Mouse (Mus musculus): ENCODE measurements around the gene Robo4. TPM values are rescaled to one million over a fixed set of nuclear protein-coding genes. Genes with fewer than 3 reads are reported as not detected.

The Robo4 gene
- polyA plus RNA-seq, 1 experiment from 2014 or later = 6.0 TPM

DNA sequence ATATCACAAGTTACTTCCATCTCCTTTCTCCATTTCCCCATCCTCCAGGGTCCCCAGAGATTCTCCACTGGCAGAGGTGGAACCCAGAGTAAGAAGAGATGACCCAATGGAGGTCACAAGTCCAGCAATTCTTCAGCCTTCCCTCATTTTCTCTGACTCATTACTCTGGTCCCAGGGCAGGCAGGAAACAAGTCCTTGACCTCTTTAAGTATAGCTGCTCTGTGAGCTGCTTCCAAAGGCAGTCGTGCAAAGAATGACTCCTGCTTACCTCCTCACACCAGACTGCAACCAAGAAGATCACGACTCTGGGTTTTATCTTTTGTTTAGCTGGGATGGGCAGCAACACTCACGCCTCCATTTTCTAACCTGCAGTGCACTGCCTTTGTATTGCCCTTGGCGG, 33.9 kb downstream of the Robo4 start:
- H3K4me3 ChIP-seq = no peak overlapping the region
- 4% methylated on average over 4 of the region's 4 CpGs for WGBS
- H3K36me3 ChIP-seq = no peaks in the 10 kb centered on the region
- no peaks in the 10 kb centered on the region for H3K9me3 ChIP-seq (replicated peaks)
- H3K4me1 ChIP-seq = peaks cover 45% of the 10 kb centered on the region
- no peak for DNase-seq (ENCODE audit: low spot score)
- peaks cover 98% of the 10 kb centered on the region for H3K27me3 ChIP-seq (ENCODE audit: low read depth, poor library complexity, severe bottlenecking)
- no peak overlapping the region for H3K27ac ChIP-seq (replicated peaks)

DNA sequence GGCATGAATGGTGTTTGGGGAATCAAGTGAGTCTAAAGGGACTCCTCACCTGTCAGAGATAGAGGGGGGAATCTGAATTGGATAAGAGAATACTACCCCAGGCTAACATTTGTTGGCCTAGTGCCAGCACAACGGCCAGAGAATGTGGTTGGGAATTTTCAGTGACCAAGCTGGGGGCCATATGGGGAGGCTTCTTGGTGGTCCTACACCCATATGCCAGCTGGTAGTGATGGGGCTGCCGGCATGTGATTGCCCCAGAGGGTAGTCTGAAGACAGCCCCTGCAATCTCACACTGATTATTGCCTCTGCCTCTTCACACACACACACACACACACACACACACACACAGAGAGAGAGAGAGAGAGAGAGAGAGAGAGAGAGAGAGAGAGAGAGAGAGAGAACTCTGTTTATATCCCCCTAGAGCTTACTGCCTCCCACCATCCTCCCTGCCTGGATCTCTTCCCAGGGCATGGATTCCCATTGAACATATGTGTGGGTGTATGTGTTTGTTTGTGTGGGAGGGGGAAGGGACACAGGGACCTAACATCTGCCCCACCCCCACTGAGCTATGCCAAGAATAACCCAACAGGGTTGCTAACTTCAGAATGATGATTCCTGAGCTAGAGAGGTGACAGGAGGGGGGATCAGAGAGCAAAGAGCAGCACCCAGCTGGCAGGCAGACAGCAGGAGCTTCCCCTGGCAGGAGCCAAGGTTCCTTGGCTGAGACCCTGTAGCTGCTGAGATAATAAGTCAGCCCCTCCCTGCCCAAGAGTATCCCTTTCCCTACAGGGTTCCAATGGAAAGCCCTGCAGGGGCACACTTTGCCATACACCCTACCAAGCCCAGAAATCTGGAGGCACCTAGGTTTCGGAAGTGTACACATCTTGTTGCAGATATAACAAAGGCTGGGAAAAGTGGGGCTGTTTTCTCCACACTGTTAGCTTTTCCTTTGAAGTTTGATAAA, 36.4 kb downstream of the Robo4 start:
- H3K27me3 ChIP-seq (ENCODE audit: low read depth, poor library complexity, severe bottlenecking) = peaks cover 82% of the 10 kb centered on the region
- WGBS = 44% methylated on average over 3 of the region's 3 CpGs
- H3K27ac ChIP-seq (replicated peaks) = no peak overlapping the region

DNA sequence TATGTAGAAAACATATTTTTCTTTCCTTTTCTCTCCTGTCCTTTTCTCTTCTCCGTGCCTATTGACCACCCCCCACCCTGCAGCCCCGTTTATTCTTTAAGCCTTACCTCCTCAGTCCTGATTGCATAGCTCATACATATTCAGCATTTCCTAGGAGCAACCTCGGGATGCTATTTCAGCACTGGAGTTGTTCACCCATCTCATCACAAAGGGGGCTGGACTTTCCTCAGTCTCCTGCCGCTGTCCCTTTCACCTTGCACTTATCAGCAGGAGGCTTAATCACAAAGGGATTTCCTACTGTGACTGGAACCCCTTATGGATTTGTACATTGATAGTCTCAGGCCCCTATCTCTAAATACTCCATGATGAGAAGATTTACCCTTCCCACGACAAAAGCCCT, 50.7 kb downstream of the Robo4 start:
- Histone ChIP-seq H3K36me3 (no peaks in the 10 kb centered on the region), H3K27me3 (ENCODE audit: low read depth, poor library complexity, severe bottlenecking) (peaks cover 95% of the 10 kb centered on the region), H3K4me1 (peaks cover 55% of the 10 kb centered on the region), H3K27ac (replicated peaks) (no peak overlapping the region), H3K9me3 (replicated peaks) (no peaks in the 10 kb centered on the region), H3K4me3 (no peak overlapping the region)
- WGBS = 1% methylated on average over 5 of the region's 5 CpGs
- no peak for DNase-seq (ENCODE audit: low spot score)

More for the DNA sequence above, 36.4 kb downstream of the Robo4 start:
- no peaks in the 10 kb centered on the region for H3K9me3 ChIP-seq (replicated peaks)
- no peaks in the 10 kb centered on the region for H3K36me3 ChIP-seq
- peaks cover 29% of the 10 kb centered on the region for H3K4me1 ChIP-seq
- no peak for DNase-seq (ENCODE audit: low spot score)
- no peak overlapping the region for H3K4me3 ChIP-seq

DNA sequence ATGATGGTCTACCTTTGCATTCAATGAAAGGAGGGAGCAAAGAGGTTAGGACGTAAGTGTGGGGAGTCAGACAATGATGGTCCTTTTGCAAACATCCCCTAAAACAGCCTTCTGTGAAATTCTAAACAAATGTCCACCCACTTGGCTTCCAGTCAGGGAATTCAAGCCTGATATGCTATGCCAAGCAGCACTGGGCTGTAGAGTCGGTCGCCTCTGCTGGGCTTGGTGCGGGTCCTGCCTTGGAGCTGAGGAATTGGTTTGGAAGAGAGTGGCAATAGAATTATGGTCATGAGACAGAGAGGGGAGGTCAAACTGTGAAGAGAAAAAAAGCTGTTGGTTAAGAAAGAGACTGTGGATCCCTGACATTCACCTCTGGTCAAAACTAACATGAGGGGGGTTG, 51.6 kb downstream of the Robo4 start:
- Histone ChIP-seq H3K9me3 (replicated peaks) (no peaks in the 10 kb centered on the region), H3K36me3 (no peaks in the 10 kb centered on the region), H3K4me1 (peaks cover 59% of the 10 kb centered on the region), H3K27me3 (ENCODE audit: low read depth, poor library complexity, severe bottlenecking) (peaks cover 100% of the 10 kb centered on the region), H3K27ac (replicated peaks) (no peak overlapping the region), H3K4me3 (no peak overlapping the region)
- no peak for DNase-seq (ENCODE audit: low spot score)
- WGBS = 27% methylated on average over 4 of the region's 4 CpGs

DNA sequence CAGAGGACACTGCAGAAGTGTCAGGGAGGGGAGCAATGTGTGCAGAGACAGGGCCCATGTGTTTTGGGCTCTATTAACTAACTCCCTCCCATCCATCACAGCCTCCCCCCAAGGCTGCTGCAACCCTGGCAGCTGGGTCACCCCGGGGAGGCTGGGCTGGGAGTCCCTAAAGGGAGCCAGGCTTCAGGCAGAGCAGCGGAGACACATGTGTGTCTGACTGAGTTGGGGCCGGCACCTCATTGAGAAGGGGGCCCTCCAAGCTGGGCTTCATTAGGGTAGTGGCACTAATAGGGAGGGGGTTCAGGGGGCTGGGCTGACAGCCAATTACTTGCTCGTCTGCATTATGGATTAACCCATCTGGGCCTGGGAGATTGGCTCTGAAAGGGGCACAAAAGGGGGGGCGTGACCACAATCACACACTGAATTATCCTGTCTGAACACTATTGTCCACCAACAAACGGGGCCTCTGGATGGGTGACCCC, 52.4 kb downstream of the Robo4 start:
- peaks cover 100% of the 10 kb centered on the region for H3K27me3 ChIP-seq (ENCODE audit: low read depth, poor library complexity, severe bottlenecking)
- WGBS = under 1% methylated on average over 6 of the region's 6 CpGs
- H3K4me1 ChIP-seq = peaks cover 59% of the 10 kb centered on the region
- no peak overlapping the region for H3K27ac ChIP-seq (replicated peaks)
- no peaks in the 10 kb centered on the region for H3K36me3 ChIP-seq
- H3K4me3 ChIP-seq = peak overlapping the region; percentile 9; the same call in 1 of the 2 replicates
- peak; percentile 66 for DNase-seq (ENCODE audit: low spot score)
- H3K9me3 ChIP-seq (replicated peaks) = no peaks in the 10 kb centered on the region

DNA sequence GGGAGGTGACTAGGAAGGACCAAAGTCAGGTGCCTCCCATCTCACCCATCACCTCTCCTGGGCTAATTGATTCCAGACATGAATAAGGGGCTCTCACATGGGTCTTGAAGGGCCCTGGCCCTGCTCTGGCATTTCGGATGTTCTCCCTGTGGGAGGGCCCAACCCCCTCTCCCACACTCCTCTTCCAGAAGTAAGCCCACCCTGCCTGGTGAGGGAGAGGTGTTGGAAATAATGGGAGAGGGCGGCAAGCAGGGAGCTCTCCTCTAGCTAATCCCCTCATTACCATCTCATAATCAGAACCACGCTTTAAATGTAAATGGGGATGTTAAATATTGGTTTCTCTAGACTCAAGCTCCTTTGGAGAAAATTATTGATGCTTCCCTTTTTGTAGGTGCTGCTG, 53.3 kb downstream of the Robo4 start:
- Histone ChIP-seq H3K27ac (replicated peaks) (no peak overlapping the region), H3K4me3 (no peak overlapping the region; the same call in 1 of the 2 replicates), H3K27me3 (ENCODE audit: low read depth, poor library complexity, severe bottlenecking) (peaks cover 100% of the 10 kb centered on the region), H3K9me3 (replicated peaks) (no peaks in the 10 kb centered on the region), H3K36me3 (no peaks in the 10 kb centered on the region), H3K4me1 (peaks cover 64% of the 10 kb centered on the region)
- DNase-seq (ENCODE audit: low spot score) = peak; percentile 27
- 1% methylated on average over 3 of the region's 3 CpGs for WGBS

DNA sequence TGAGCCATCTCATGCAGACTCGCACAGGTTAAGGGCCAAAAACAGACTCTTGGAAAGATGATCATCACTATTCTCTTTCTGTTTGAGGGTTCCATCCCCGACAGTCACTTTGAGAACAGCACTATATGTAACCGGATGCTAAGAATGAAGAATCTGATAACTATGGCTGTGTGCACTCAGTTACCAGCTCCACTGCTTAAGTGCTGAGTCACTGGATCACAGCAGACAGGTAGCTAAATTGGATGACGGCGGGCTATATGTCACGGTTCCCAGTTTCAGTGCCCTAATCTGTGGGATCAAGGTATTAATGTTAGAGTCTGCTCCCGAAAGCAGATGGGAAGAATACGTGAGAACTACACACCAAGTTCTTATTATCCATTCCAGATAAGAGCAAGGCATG, 54.2 kb downstream of the Robo4 start:
- Histone ChIP-seq H3K27me3 (ENCODE audit: low read depth, poor library complexity, severe bottlenecking) (peaks cover 100% of the 10 kb centered on the region), H3K9me3 (replicated peaks) (no peaks in the 10 kb centered on the region), H3K36me3 (no peaks in the 10 kb centered on the region), H3K27ac (replicated peaks) (no peak overlapping the region), H3K4me3 (peak overlapping the region; percentile 48), H3K4me1 (peaks cover 73% of the 10 kb centered on the region)
- DNase-seq (ENCODE audit: low spot score) = no peak
- WGBS = 3% methylated on average over 8 of the region's 8 CpGs

DNA sequence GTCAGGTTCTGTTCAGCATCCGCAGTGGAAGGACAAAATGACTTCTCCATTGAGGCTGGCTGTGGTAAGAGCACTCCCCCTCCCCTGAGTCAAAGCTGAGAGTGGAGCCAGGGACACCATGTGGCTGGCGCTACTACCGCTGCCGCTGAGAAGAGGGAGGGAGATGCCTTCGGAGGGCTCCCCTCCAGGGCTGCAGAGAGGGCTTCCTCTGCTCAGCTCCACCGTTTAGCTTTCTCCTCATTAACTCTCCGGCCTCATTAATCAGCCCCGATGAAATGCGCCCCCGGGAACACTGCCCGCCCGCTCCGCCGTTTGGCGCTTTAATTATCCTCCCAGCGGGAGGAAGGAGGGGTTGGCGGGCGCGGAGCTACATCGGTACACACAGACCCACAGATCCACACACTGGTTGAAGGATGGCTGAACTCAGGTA, 54.8 kb downstream of the Robo4 start:
- WGBS = 1% methylated on average over 20 of the region's 20 CpGs
- H3K27me3 ChIP-seq (ENCODE audit: low read depth, poor library complexity, severe bottlenecking) = peaks cover 100% of the 10 kb centered on the region
- H3K9me3 ChIP-seq (replicated peaks) = no peaks in the 10 kb centered on the region
- H3K4me1 ChIP-seq = peaks cover 73% of the 10 kb centered on the region
- peak overlapping the region; percentile 48 for H3K4me3 ChIP-seq
- H3K27ac ChIP-seq (replicated peaks) = no peak overlapping the region
- DNase-seq (ENCODE audit: low spot score) = peak; percentile 60
- H3K36me3 ChIP-seq = no peaks in the 10 kb centered on the region

DNA sequence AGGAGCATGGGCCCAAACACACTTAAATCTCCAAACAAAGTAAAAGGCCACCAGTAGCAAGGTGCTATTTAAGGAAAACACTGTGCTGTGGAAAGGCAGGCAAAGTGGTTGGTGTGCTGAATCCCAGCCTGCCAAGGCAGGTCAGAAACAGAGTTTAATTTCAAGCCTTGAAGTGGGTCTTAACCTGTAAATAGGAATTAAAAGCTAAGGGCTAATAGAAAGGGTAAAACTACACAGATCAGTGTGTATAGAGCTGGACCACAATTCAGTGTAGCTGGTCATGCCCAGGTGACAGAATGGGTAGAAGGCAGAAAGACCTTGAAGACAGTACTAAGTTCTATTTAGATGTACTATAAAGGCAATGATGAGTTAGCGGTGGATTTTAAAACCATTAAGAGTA, 55.5 kb downstream of the Robo4 start:
- Histone ChIP-seq H3K27me3 (ENCODE audit: low read depth, poor library complexity, severe bottlenecking) (peaks cover 100% of the 10 kb centered on the region), H3K27ac (replicated peaks) (no peak overlapping the region), H3K9me3 (replicated peaks) (no peaks in the 10 kb centered on the region), H3K4me1 (peaks cover 67% of the 10 kb centered on the region), H3K36me3 (no peaks in the 10 kb centered on the region), H3K4me3 (peak overlapping the region; percentile 48; the same call in 1 of the 2 replicates)
- WGBS = 29% methylated on average over 1 of the region's 1 CpGs
- DNase-seq (ENCODE audit: low spot score) = no peak

DNA sequence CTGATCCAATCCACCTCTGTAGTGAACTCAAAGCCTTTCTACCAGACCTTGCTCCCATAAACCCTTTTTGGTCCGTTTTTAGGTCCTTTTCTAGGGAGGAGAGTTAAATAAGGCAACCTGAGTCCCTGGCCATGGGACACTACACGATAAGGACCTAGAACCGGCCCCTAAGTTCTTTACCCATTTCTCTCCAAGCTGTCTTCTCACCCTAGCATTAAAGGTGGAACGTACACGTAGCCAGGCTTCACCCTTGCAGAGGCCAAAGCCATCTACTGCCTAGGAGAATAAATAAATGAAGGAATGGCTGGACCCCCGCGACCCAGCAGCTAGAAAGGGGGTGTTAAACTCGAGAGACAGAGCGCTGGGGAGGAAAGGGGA, 58.0 kb downstream of the Robo4 start:
- H3K36me3 ChIP-seq = no peaks in the 10 kb centered on the region
- no peaks in the 10 kb centered on the region for H3K9me3 ChIP-seq (replicated peaks)
- peak overlapping the region; percentile 76 for H3K27ac ChIP-seq (replicated peaks)
- H3K27me3 ChIP-seq (ENCODE audit: low read depth, poor library complexity, severe bottlenecking) = peaks cover 100% of the 10 kb centered on the region
- DNase-seq (ENCODE audit: low spot score) = no peak
- H3K4me3 ChIP-seq = peak overlapping the region; percentile 59
- H3K4me1 ChIP-seq = peaks cover 44% of the 10 kb centered on the region
- WGBS = under 1% methylated on average over 9 of the region's 9 CpGs

DNA sequence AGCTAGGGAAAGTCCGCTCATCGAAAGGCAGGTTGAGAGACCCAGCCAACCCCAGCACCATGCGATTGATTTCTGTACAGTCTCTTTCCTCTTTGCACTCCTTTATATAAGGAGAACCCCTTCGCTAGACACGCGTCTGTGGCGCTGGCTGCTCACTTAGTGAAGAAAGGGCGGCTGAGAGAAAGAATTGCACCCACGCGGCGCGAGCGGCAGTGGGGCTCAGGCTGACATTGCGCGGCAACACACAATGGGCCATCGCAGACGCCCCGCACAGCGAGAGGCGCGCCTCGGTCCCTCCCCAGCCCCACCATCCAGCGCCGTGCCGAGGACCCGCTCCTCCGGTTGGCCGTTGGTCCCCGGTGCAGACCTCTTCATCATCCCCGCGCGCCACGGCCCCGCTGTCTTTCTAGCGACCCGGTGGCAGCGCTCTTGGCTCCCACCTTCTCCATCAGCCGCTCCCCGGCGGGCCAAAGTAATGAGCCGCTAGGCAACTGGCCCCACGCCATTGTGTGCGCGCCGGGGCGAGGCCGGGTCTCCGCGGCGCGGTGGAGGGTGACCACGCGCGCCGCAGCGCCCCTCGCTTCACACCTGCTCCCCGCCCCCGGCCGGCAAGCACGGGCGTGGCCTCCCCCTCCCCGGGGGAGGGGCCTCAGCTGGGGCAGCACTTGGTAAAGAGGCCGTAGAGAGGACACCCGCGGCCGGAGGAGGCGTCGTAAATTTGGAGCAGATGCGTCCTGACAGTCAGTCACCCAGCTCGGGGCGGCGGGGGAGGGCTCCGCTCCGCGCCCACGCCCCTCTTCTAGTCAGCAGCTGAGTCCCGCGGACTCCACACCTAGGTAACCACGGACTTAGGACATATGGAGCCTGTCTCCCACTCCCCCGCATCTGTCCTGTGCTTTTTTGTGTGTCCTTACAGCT, 58.6 kb downstream of the Robo4 start:
- peak; percentile 65 for DNase-seq (ENCODE audit: low spot score)
- Histone ChIP-seq H3K4me1 (peaks cover 37% of the 10 kb centered on the region), H3K4me3 (peak overlapping the region; percentile 59), H3K36me3 (no peaks in the 10 kb centered on the region), H3K27me3 (ENCODE audit: low read depth, poor library complexity, severe bottlenecking) (peaks cover 99% of the 10 kb centered on the region), H3K9me3 (replicated peaks) (no peaks in the 10 kb centered on the region), H3K27ac (replicated peaks) (peak overlapping the region; percentile 76)
- WGBS = under 1% methylated on average over 80 of the region's 81 CpGs

DNA sequence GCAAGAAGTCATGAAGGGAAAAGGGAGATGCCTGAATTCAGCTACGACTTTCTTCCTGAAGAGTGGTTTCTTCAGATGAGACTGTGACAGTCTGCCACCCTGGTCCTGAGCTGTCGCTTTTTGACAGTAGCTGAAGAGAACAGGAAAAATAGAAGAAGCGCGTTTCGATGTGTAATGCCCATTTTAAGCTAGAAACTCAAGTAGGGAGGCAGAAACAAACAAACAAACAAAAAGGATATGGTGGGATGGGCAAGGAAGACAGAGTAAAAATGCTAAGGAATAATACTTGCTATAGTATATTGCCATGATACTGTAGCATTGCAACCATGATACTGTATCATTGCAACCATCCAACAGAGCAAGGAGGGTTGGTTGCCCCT, 59.3 kb downstream of the Robo4 start:
- Histone ChIP-seq H3K4me3 (peak overlapping the region; percentile 59), H3K4me1 (peaks cover 31% of the 10 kb centered on the region), H3K9me3 (replicated peaks) (no peaks in the 10 kb centered on the region), H3K27me3 (ENCODE audit: low read depth, poor library complexity, severe bottlenecking) (peaks cover 97% of the 10 kb centered on the region), H3K36me3 (no peaks in the 10 kb centered on the region), H3K27ac (replicated peaks) (0 out of 2 replicates have a peak overlapping the region, but pooled peaks have one; percentile 76)
- 6% methylated on average over 5 of the region's 5 CpGs for WGBS
- DNase-seq (ENCODE audit: low spot score) = no peak

Data from midbrain, embryonic 10.5 days (tissue).